Mouse (Mus musculus): ENCODE data around the gene Slc4a4. TPM values are rescaled to one million over a fixed set of nuclear protein-coding genes. Genes with fewer than 3 reads are reported as not detected.

Slc4a4 gene
- polyA plus RNA-seq, 1 experiment, result 8.3 TPM

- Histone ChIP-seq H3K9me3 (replicated peaks; ENCODE audit: control insufficient read depth, insufficient read depth, low read length, poor library complexity, severe bottlenecking) (no peaks in the 10 kb centered on the region), H3K4me3 (ENCODE audit: low read depth, low read length) (no peak overlapping the region), H3K4me1 (ENCODE audit: control insufficient read depth, insufficient read depth, low read length) (no peaks in the 10 kb centered on the region), H3K9ac (ENCODE audit: low read depth, poor library complexity, severe bottlenecking) (no peak overlapping the region), H3K36me3 (ENCODE audit: control insufficient read depth, insufficient read depth, low read length, poor library complexity, severe bottlenecking) (no peaks in the 10 kb centered on the region), H3K27me3 (ENCODE audit: control insufficient read depth, insufficient read depth, low read length, poor library complexity, severe bottlenecking) (no peaks in the 10 kb centered on the region), H3K27ac (ENCODE audit: insufficient read depth, low read length) (no peak overlapping the region)
- TF ChIP-seq CTCF (IDR thresholded peaks at IDR 0.05; ENCODE audit: low read depth, low read length) (no peak), POLR2A (IDR thresholded peaks at IDR 0.05; ENCODE audit: insufficient read depth, low read length) (no peak), EP300 (IDR thresholded peaks at IDR 0.05; ENCODE audit: insufficient read depth, low read depth, low read length) (no peak)
Measured at GRCm38 (mm10) chr5:89096371-89096770, 209.8 kb downstream of the Slc4a4 start.

- no peak for TF ChIP-seq POLR2A (IDR thresholded peaks at IDR 0.05; ENCODE audit: insufficient read depth, low read length)
- no peak for TF ChIP-seq CTCF (IDR thresholded peaks at IDR 0.05; ENCODE audit: low read depth, low read length)
- no peak for TF ChIP-seq EP300 (IDR thresholded peaks at IDR 0.05; ENCODE audit: insufficient read depth, low read depth, low read length)
- no peak overlapping the region for H3K4me3 ChIP-seq (ENCODE audit: low read depth, low read length)
Measured at GRCm38 (mm10) chr5:89097291-89097690, 210.7 kb downstream of the Slc4a4 start.

DNA sequence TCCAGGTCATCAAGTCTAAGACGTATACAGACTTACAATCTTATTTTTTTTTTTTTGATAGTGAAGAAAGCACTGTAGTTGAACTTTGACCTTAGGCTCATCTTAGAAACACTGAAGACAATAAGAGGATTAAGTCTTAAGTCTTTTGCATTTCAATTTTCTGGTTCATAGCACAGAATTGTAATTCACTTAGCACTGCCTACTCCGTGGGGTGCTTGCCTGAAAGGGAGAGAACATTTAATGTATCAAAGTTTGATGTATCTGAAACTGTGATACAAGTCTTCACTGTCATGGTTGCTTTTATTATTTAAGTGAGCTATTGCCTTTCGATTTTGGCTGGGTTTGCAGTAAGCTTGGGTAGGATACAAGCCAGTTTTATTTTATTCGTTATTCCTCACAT lies 211.5 kb downstream of the Slc4a4 start:
- H3K27me3 ChIP-seq (ENCODE audit: control insufficient read depth, insufficient read depth, low read length, poor library complexity, severe bottlenecking), result no peaks in the 10 kb centered on the region
- TF ChIP-seq EP300 (IDR thresholded peaks at IDR 0.05; ENCODE audit: insufficient read depth, low read depth, low read length), result no peak
- no peak for TF ChIP-seq CTCF (IDR thresholded peaks at IDR 0.05; ENCODE audit: low read depth, low read length)
- TF ChIP-seq POLR2A (IDR thresholded peaks at IDR 0.05; ENCODE audit: insufficient read depth, low read length), result no peak

More at GRCm38 (mm10) chr5:89097291-89097690, 210.7 kb downstream of the Slc4a4 start:
- Histone ChIP-seq H3K36me3 (ENCODE audit: control insufficient read depth, insufficient read depth, low read length, poor library complexity, severe bottlenecking) (no peaks in the 10 kb centered on the region), H3K27ac (ENCODE audit: insufficient read depth, low read length) (no peak overlapping the region), H3K4me1 (ENCODE audit: control insufficient read depth, insufficient read depth, low read length) (no peaks in the 10 kb centered on the region), H3K9ac (ENCODE audit: low read depth, poor library complexity, severe bottlenecking) (no peak overlapping the region), H3K9me3 (replicated peaks; ENCODE audit: control insufficient read depth, insufficient read depth, low read length, poor library complexity, severe bottlenecking) (no peaks in the 10 kb centered on the region), H3K27me3 (ENCODE audit: control insufficient read depth, insufficient read depth, low read length, poor library complexity, severe bottlenecking) (no peaks in the 10 kb centered on the region)

DNA sequence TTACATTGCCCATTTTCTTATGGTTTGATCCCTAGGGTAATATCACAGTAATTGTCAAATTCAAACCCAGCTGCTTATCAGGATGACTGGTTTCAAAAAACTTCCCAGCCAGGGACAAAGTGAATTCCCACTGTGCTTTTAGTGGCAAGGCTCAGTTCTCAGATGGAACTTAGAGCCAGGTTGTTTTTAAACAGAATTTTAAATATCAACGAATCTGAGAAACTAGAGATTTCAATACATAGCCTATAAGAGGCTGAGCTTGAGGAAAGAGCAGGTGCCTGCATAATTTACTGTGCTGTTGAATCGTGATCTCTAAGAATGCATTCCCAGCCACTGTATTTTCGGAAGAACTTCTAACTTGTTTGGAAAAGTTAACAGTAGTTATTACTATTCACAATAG lies 213.3 kb downstream of the Slc4a4 start:
- Histone ChIP-seq H3K36me3 (ENCODE audit: control insufficient read depth, insufficient read depth, low read length, poor library complexity, severe bottlenecking) (no peaks in the 10 kb centered on the region), H3K27me3 (ENCODE audit: control insufficient read depth, insufficient read depth, low read length, poor library complexity, severe bottlenecking) (no peaks in the 10 kb centered on the region), H3K4me1 (ENCODE audit: control insufficient read depth, insufficient read depth, low read length) (no peaks in the 10 kb centered on the region), H3K4me3 (ENCODE audit: low read depth, low read length) (no peak overlapping the region), H3K9me3 (replicated peaks; ENCODE audit: control insufficient read depth, insufficient read depth, low read length, poor library complexity, severe bottlenecking) (no peaks in the 10 kb centered on the region), H3K27ac (ENCODE audit: insufficient read depth, low read length) (no peak overlapping the region), H3K9ac (ENCODE audit: low read depth, poor library complexity, severe bottlenecking) (no peak overlapping the region)
- no peak for TF ChIP-seq EP300 (IDR thresholded peaks at IDR 0.05; ENCODE audit: insufficient read depth, low read depth, low read length)
- TF ChIP-seq CTCF (IDR thresholded peaks at IDR 0.05; ENCODE audit: low read depth, low read length), result no peak
- no peak for TF ChIP-seq POLR2A (IDR thresholded peaks at IDR 0.05; ENCODE audit: insufficient read depth, low read length)

More for the DNA sequence above, 211.5 kb downstream of the Slc4a4 start:
- Histone ChIP-seq H3K36me3 (ENCODE audit: control insufficient read depth, insufficient read depth, low read length, poor library complexity, severe bottlenecking) (no peaks in the 10 kb centered on the region), H3K27ac (ENCODE audit: insufficient read depth, low read length) (no peak overlapping the region), H3K9me3 (replicated peaks; ENCODE audit: control insufficient read depth, insufficient read depth, low read length, poor library complexity, severe bottlenecking) (no peaks in the 10 kb centered on the region), H3K9ac (ENCODE audit: low read depth, poor library complexity, severe bottlenecking) (no peak overlapping the region), H3K4me1 (ENCODE audit: control insufficient read depth, insufficient read depth, low read length) (no peaks in the 10 kb centered on the region), H3K4me3 (ENCODE audit: low read depth, low read length) (no peak overlapping the region)

- no peaks in the 10 kb centered on the region for H3K9me3 ChIP-seq (replicated peaks; ENCODE audit: control insufficient read depth, insufficient read depth, low read length, poor library complexity, severe bottlenecking)
- TF ChIP-seq EP300 (IDR thresholded peaks at IDR 0.05; ENCODE audit: insufficient read depth, low read depth, low read length) (no peak), POLR2A (IDR thresholded peaks at IDR 0.05; ENCODE audit: insufficient read depth, low read length) (no peak), CTCF (IDR thresholded peaks at IDR 0.05; ENCODE audit: low read depth, low read length) (no peak)
- no peak overlapping the region for H3K4me3 ChIP-seq (ENCODE audit: low read depth, low read length)
- no peaks in the 10 kb centered on the region for H3K4me1 ChIP-seq (ENCODE audit: control insufficient read depth, insufficient read depth, low read length)
- H3K9ac ChIP-seq (ENCODE audit: low read depth, poor library complexity, severe bottlenecking), result no peak overlapping the region
- no peaks in the 10 kb centered on the region for H3K36me3 ChIP-seq (ENCODE audit: control insufficient read depth, insufficient read depth, low read length, poor library complexity, severe bottlenecking)
- no peaks in the 10 kb centered on the region for H3K27me3 ChIP-seq (ENCODE audit: control insufficient read depth, insufficient read depth, low read length, poor library complexity, severe bottlenecking)
- no peak overlapping the region for H3K27ac ChIP-seq (ENCODE audit: insufficient read depth, low read length)
Measured at GRCm38 (mm10) chr5:89102560-89102959, 215.9 kb downstream of the Slc4a4 start.

GRCm38 (mm10) chr5:89105346-89105745 lies 218.7 kb downstream of the Slc4a4 start:
- Histone ChIP-seq H3K27me3 (ENCODE audit: control insufficient read depth, insufficient read depth, low read length, poor library complexity, severe bottlenecking) (no peaks in the 10 kb centered on the region), H3K4me1 (ENCODE audit: control insufficient read depth, insufficient read depth, low read length) (no peaks in the 10 kb centered on the region), H3K9ac (ENCODE audit: low read depth, poor library complexity, severe bottlenecking) (no peak overlapping the region), H3K4me3 (ENCODE audit: low read depth, low read length) (no peak overlapping the region), H3K27ac (ENCODE audit: insufficient read depth, low read length) (no peak overlapping the region), H3K36me3 (ENCODE audit: control insufficient read depth, insufficient read depth, low read length, poor library complexity, severe bottlenecking) (no peaks in the 10 kb centered on the region), H3K9me3 (replicated peaks; ENCODE audit: control insufficient read depth, insufficient read depth, low read length, poor library complexity, severe bottlenecking) (no peaks in the 10 kb centered on the region)
- TF ChIP-seq POLR2A (IDR thresholded peaks at IDR 0.05; ENCODE audit: insufficient read depth, low read length) (no peak), CTCF (IDR thresholded peaks at IDR 0.05; ENCODE audit: low read depth, low read length) (no peak), EP300 (IDR thresholded peaks at IDR 0.05; ENCODE audit: insufficient read depth, low read depth, low read length) (no peak)
